Mouse (Mus musculus) liver (tissue): ENCODE data around the gene St7.

Experiments used
- DNase-seq: peaks from one replicate; pipeline ENCODE4 v3.0.0-alpha.2; 2020; ENCODE audit warnings: mixed read lengths

Gene St7

GRCm38 (mm10) chr6:17912825-17913224, 220.1 kb downstream of the St7 start:
- DNase-seq: no peak

DNA sequence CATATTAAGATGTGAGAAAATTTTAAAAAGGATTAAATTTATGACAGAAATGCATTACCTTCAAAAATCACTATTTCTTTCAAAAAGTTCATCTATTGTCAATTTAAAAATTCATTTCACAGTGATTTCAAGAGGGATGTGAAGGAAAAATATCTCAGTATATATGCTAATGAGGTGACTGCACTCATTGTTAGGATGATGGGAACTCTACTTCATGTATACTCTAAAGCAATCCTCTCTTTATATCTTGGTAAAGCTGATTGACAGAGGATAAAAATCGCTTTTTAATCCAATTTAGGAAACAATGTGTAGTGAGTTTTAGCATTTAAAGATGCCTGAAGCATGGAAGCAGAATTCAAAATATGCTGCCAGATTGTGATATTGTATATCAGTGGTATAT, 220.6 kb downstream of the St7 start:
- no peak for DNase-seq

DNA sequence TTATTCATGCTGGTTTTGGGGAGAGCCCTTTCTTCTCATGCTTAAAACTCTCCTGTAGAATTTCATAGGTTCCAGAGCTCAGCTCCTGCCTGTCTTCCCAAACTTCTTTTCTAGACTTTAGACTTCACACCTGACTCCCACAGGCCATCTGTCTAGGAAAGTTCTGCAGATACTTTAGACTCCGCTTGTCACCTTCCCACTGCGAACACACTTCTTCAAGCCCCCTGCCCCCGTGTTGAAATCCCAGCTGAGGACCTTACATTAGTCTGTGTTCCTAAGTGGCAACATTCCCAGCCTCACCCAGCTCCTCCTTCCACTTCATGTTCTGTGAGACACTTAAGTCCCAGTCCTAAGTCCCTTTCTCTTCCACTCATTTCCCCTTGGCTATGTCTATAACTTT, 221.6 kb downstream of the St7 start:
- no peak for DNase-seq

DNA sequence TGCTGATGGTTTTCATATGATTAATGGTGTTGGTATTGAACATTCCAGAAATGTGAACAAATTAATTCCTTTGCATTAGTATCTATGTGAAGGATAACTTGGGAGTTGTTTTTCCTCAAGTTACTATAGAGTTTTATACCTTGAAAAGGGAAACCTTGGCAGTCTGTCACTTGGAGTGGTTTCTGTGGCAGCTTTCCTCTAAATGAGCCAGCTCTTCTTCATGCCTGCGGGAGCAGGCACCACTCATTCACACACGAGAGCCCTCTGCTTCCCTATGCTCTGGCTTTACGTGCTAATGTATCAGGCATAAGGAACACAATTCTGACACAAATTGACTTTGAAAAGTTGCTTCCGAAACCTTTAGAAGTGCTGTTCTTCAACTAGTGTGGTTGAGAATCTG, 224.5 kb downstream of the St7 start:
- no peak for DNase-seq

GRCm38 (mm10) chr6:17922180-17922579, 229.4 kb downstream of the St7 start:
- no peak for DNase-seq

GRCm38 (mm10) chr6:17922967-17923366, 230.2 kb downstream of the St7 start:
- no peak for DNase-seq

- no peak for DNase-seq
These were observed 230.6 kb downstream of the St7 start for GRCm38 (mm10) chr6:17923370-17923769.

- DNase-seq: no peak
These were observed 231.3 kb downstream of the St7 start for GRCm38 (mm10) chr6:17923894-17924505.

GRCm38 (mm10) chr6:17925267-17925666, 232.5 kb downstream of the St7 start:
- peak; percentile 40 for DNase-seq

DNA sequence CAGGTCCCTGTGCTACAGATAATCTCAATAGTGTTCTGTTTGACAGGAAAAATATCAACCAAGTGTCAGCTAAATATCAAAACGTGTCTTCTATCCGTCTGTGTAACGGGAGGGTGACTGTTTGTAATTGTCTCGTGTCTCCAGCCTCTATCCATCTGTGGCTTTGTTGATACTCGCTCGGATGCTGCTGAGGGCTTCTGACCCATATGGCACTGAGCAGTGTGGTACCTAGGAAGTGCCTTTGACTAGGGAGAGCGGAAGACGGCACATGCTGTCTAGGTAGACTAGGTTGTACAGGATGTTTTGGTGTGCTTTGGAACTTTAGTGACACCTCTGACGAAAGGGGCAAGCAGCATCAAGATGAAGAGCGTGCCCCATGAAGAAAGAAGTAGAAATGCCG, 235.0 kb downstream of the St7 start:
- no peak for DNase-seq

GRCm38 (mm10) chr6:17931187-17931586, 238.5 kb downstream of the St7 start:
- no peak for DNase-seq

- DNase-seq: no peak
These were observed 239.1 kb downstream of the St7 start for GRCm38 (mm10) chr6:17931835-17932234.

GRCm38 (mm10) chr6:17932806-17933205, 240.1 kb downstream of the St7 start:
- DNase-seq: no peak

- no peak for DNase-seq
These were observed 246.1 kb downstream of the St7 start for GRCm38 (mm10) chr6:17938631-17939346.

DNA sequence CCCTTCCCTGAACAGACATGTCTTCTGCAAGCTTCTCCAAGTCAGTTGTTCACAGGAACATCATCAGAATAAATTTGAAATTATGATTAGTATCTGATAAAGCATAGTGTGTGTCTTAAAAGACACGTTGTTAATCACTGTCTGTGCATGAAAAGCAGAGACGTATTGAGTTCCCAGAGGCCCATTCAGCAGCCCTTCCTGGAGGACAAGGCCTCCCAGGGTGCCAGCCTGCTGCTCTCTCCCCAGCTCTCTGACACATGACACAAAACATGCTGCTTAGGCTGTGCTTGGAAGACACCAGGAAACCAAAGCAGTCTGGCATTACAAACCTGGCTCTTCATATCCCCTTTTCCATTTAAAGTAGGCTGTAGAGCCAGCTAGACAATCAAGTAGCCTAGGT, 249.2 kb downstream of the St7 start:
- no peak for DNase-seq

- DNase-seq: peak; percentile 20
These were observed 249.6 kb downstream of the St7 start for GRCm38 (mm10) chr6:17942344-17942743.

DNA sequence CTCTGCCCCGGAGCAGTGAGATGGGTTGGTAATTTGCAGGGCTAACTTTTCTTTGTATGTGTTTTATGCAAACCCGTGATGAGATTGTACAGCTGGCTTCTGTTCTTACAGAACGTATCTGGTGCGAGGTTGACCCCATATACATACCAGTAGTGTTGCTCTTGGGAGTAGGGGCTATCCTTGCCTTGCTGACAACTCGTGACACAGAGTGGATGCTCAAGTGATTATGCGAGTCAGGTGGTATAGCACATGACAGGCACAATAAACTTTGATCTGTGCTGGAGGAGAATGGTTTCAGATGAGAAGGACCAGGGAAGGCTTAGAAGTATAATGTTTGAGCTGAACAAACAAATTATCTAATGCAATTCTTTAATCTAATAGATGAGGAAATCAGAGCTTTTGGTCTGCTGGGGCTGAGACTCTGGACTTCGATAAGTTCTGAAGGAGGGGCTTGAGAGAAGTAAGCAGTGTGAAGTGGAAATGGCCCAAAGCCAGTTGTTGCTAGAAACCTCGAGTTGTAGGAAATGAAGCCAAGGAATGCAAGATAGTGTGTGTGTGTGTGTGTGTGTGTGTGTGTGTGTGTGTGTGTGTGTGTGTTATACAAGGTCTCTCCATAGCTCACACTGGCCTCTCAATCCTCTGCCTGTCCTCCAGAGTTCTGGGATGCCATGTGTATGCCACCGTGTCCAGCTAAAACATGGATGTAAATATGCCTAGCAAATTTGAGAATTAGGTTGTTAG, 251.3 kb downstream of the St7 start:
- DNase-seq: no peak

DNA sequence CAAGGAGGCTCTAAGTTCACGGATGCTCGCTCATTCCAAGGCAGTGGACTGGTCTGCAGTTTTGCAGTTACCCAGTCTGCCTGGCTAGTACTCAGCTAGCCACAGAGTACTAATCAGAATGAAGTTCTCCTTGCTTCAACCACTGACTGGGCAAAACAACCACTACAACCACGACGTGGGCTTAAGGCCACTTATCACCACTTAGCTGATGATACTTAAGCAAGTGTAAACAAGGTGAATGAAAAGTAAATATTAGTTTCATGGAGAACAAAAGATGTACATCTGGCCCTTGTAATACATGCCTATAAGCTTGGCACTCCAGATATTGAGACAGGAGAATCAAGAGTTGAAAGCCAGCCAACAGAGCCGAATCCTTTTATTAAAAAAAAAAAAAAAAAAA, 253.7 kb downstream of the St7 start:
- DNase-seq: no peak

- DNase-seq: no peak
These were observed 254.5 kb downstream of the St7 start for GRCm38 (mm10) chr6:17947130-17947831.

- no peak for DNase-seq
These were observed 256.4 kb downstream of the St7 start for GRCm38 (mm10) chr6:17949103-17949502.

GRCm38 (mm10) chr6:17951779-17952178, 259.0 kb downstream of the St7 start:
- DNase-seq: no peak

- no peak for DNase-seq
These were observed 270.7 kb downstream of the St7 start for GRCm38 (mm10) chr6:17963455-17963854.

- DNase-seq: no peak
These were observed 275.9 kb downstream of the St7 start for GRCm38 (mm10) chr6:17968467-17969144.
